Mouse (Mus musculus) forebrain, embryonic 12.5 days (tissue): Measurements from ENCODE around the gene St6galnac6. TPM values are rescaled to one million over a fixed set of nuclear protein-coding genes. Genes with fewer than 3 reads are reported as not detected.
A peak's percentile ranks its signal among the peaks of the same experiment; 100 is the strongest.

Experiments used
- ATAC-seq: fragments of 200-750 bp; cut with Nextera tagmentation; 2 replicates; pipeline ENCODE4 v1.8.0; 2017; ENCODE audit warnings: moderate TSS enrichment; ENCODE audit not compliant: low FRiP score
- H3K27ac ChIP-seq: fragments of 300-500 bp; sonication (generic); 2 replicates; pipeline ENCODE4 v1.5.1; 2016; ENCODE audit warnings: mild to moderate bottlenecking
- H3K27me3 ChIP-seq: fragments of 300-500 bp; sonication (generic); 2 replicates; pipeline ENCODE4 v1.6.1; 2016; ENCODE audit warnings: mild to moderate bottlenecking
- H3K36me3 ChIP-seq: fragments of 300-500 bp; sonication (generic); replicated peaks from 2 replicates; pipeline ENCODE4 v1.6.1; 2016; ENCODE audit warnings: mild to moderate bottlenecking
- H3K4me1 ChIP-seq: fragments of 300-500 bp; sonication (generic); 2 replicates; pipeline ENCODE4 v1.6.1; 2016
- H3K4me2 ChIP-seq: fragments of 300-500 bp; sonication (generic); 2 replicates; pipeline ENCODE4 v1.6.1; 2016; ENCODE audit warnings: mild to moderate bottlenecking, moderate library complexity
- H3K4me3 ChIP-seq: fragments of 300-500 bp; sonication (generic); replicated peaks from 2 replicates; pipeline ENCODE4 v1.5.1; 2016; ENCODE audit warnings: mild to moderate bottlenecking
- H3K9ac ChIP-seq: fragments of 300-500 bp; sonication (generic); 2 replicates; pipeline ENCODE4 v1.6.1; 2016; ENCODE audit warnings: mild to moderate bottlenecking
- H3K9me3 ChIP-seq: fragments of 300-500 bp; sonication (generic); 2 replicates; pipeline ENCODE4 v1.6.1; 2016
- WGBS: fragments of 180-500 bp; shearing (Covaris S2); methylation state at CpG from one replicate; pipeline ENCODE4 v1.1.7; 2016; 5-methylcytosine and 5-hydroxymethylcytosine counted together
- polyA plus RNA-seq: library from polyadenylated mRNA; unstranded; fragments of >200 nt; fragmentation: Nextera tagmentation; extraction: Ambion mirVana; gene quantifications from 2 replicates; pipeline ENCODE4 v1.2.1, GENCODE M21; 2016

St6galnac6 gene
- polyA plus RNA-seq, 1 experiment from 2014 or later: 11.6 TPM

GRCm38 (mm10) chr2:32653764-32654163 is 54.3 kb downstream of the St6galnac6 start:
- Histone ChIP-seq H3K4me2 (no peak overlapping the region), H3K4me1 (0 out of 2 replicates have a peak, but pooled peaks cover 5% of the 10 kb centered on the region), H3K4me3 (no peak overlapping the region), H3K36me3 (no peaks in the 10 kb centered on the region), H3K9me3 (no peaks in the 10 kb centered on the region), H3K9ac (no peak overlapping the region), H3K27me3 (no peaks in the 10 kb centered on the region), H3K27ac (no peak overlapping the region)
- ATAC-seq: no peak
- WGBS: 53% methylated on average over 7 of the region's 7 CpGs

- no peaks in the 10 kb centered on the region for H3K9me3 ChIP-seq
- H3K9ac ChIP-seq: no peak overlapping the region
- H3K27ac ChIP-seq: no peak overlapping the region
- no peak overlapping the region for H3K4me3 ChIP-seq
- H3K27me3 ChIP-seq: no peaks in the 10 kb centered on the region
- 0 out of 2 replicates have a peak, but pooled peaks cover 5% of the 10 kb centered on the region for H3K4me1 ChIP-seq
- no peak overlapping the region for H3K4me2 ChIP-seq
- WGBS: 79% methylated on average over 14 of the region's 14 CpGs
- no peak for ATAC-seq
- no peaks in the 10 kb centered on the region for H3K36me3 ChIP-seq
These were observed 55.4 kb downstream of the St6galnac6 start for GRCm38 (mm10) chr2:32654743-32655393.

- no peaks in the 10 kb centered on the region for H3K27me3 ChIP-seq
- WGBS: 90% methylated on average over 3 of the region's 3 CpGs
- H3K4me3 ChIP-seq: no peak overlapping the region
- H3K36me3 ChIP-seq: no peaks in the 10 kb centered on the region
- no peak overlapping the region for H3K4me2 ChIP-seq
- H3K4me1 ChIP-seq: 0 out of 2 replicates have a peak, but pooled peaks cover 5% of the 10 kb centered on the region
- H3K9ac ChIP-seq: no peak overlapping the region
- H3K27ac ChIP-seq: no peak overlapping the region
- ATAC-seq: no peak
- no peaks in the 10 kb centered on the region for H3K9me3 ChIP-seq
These were observed 55.9 kb downstream of the St6galnac6 start for GRCm38 (mm10) chr2:32655394-32655744.

- H3K27me3 ChIP-seq: no peaks in the 10 kb centered on the region
- H3K9me3 ChIP-seq: no peaks in the 10 kb centered on the region
- H3K27ac ChIP-seq: no peak overlapping the region
- WGBS: 73% methylated on average over 12 of the region's 12 CpGs
- H3K36me3 ChIP-seq: no peaks in the 10 kb centered on the region
- H3K4me1 ChIP-seq: 0 out of 2 replicates have a peak, but pooled peaks cover 5% of the 10 kb centered on the region
- no peak overlapping the region for H3K4me3 ChIP-seq
- no peak for ATAC-seq
- no peak overlapping the region for H3K9ac ChIP-seq
- no peak overlapping the region for H3K4me2 ChIP-seq
These were observed 56.3 kb downstream of the St6galnac6 start for GRCm38 (mm10) chr2:32655826-32656225.

GRCm38 (mm10) chr2:32658873-32659272 is 59.4 kb downstream of the St6galnac6 start:
- no peak overlapping the region for H3K4me3 ChIP-seq
- H3K36me3 ChIP-seq: no peaks in the 10 kb centered on the region
- WGBS: 90% methylated on average over 2 of the region's 2 CpGs
- H3K27ac ChIP-seq: no peak overlapping the region
- H3K27me3 ChIP-seq: no peaks in the 10 kb centered on the region
- H3K9ac ChIP-seq: no peak overlapping the region
- no peaks in the 10 kb centered on the region for H3K9me3 ChIP-seq
- 0 out of 2 replicates have a peak, but pooled peaks cover 2% of the 10 kb centered on the region for H3K4me1 ChIP-seq
- H3K4me2 ChIP-seq: no peak overlapping the region
- ATAC-seq: no peak

GRCm38 (mm10) chr2:32661509-32662107 is 62.1 kb downstream of the St6galnac6 start:
- H3K27me3 ChIP-seq: no peaks in the 10 kb centered on the region
- H3K4me3 ChIP-seq: no peak overlapping the region
- H3K27ac ChIP-seq: no peak overlapping the region
- H3K9me3 ChIP-seq: no peaks in the 10 kb centered on the region
- H3K4me2 ChIP-seq: no peak overlapping the region
- no peaks in the 10 kb centered on the region for H3K4me1 ChIP-seq
- WGBS: 62% methylated on average over 7 of the region's 7 CpGs
- no peaks in the 10 kb centered on the region for H3K36me3 ChIP-seq
- ATAC-seq: no peak
- no peak overlapping the region for H3K9ac ChIP-seq

GRCm38 (mm10) chr2:32662291-32662690 is 62.8 kb downstream of the St6galnac6 start:
- Histone ChIP-seq H3K27ac (no peak overlapping the region), H3K9ac (no peak overlapping the region), H3K27me3 (no peaks in the 10 kb centered on the region), H3K4me3 (no peak overlapping the region), H3K36me3 (no peaks in the 10 kb centered on the region), H3K4me1 (no peaks in the 10 kb centered on the region), H3K9me3 (no peaks in the 10 kb centered on the region), H3K4me2 (no peak overlapping the region)
- no peak for ATAC-seq
- WGBS: 53% methylated on average over 5 of the region's 5 CpGs

GRCm38 (mm10) chr2:32665345-32665744 is 65.8 kb downstream of the St6galnac6 start:
- Histone ChIP-seq H3K36me3 (no peaks in the 10 kb centered on the region), H3K27ac (no peak overlapping the region)

GRCm38 (mm10) chr2:32665853-32666252 is 66.3 kb downstream of the St6galnac6 start:
- ATAC-seq: no peak
- no peaks in the 10 kb centered on the region for H3K27me3 ChIP-seq
- no peaks in the 10 kb centered on the region for H3K9me3 ChIP-seq
- no peaks in the 10 kb centered on the region for H3K36me3 ChIP-seq
- WGBS: 88% methylated on average over 6 of the region's 6 CpGs
- H3K4me3 ChIP-seq: no peak overlapping the region
- peaks cover 7% of the 10 kb centered on the region; the same call in 1 of the 2 replicates for H3K4me1 ChIP-seq
- H3K9ac ChIP-seq: no peak overlapping the region
- H3K27ac ChIP-seq: no peak overlapping the region
- no peak overlapping the region for H3K4me2 ChIP-seq

More at GRCm38 (mm10) chr2:32665345-32665744, 65.8 kb downstream of the St6galnac6 start:
- Histone ChIP-seq H3K27me3 (no peaks in the 10 kb centered on the region), H3K4me1 (peaks cover 7% of the 10 kb centered on the region; the same call in 1 of the 2 replicates), H3K4me2 (no peak overlapping the region), H3K9me3 (no peaks in the 10 kb centered on the region), H3K9ac (no peak overlapping the region), H3K4me3 (no peak overlapping the region)
- WGBS: 81% methylated on average over 8 of the region's 8 CpGs
- ATAC-seq: no peak

- no peaks in the 10 kb centered on the region for H3K27me3 ChIP-seq
- 28% methylated on average over 11 of the region's 11 CpGs for WGBS
- no peak overlapping the region for H3K9ac ChIP-seq
- no peaks in the 10 kb centered on the region for H3K36me3 ChIP-seq
- peaks cover 7% of the 10 kb centered on the region; the same call in 1 of the 2 replicates for H3K4me1 ChIP-seq
- peak overlapping the region; percentile 11; the same call in 1 of the 2 replicates for H3K27ac ChIP-seq
- ATAC-seq: no peak
- no peaks in the 10 kb centered on the region for H3K9me3 ChIP-seq
- H3K4me2 ChIP-seq: no peak overlapping the region
- no peak overlapping the region for H3K4me3 ChIP-seq
These were observed 68.3 kb downstream of the St6galnac6 start for GRCm38 (mm10) chr2:32667775-32668174.

GRCm38 (mm10) chr2:32668176-32668575 is 68.7 kb downstream of the St6galnac6 start:
- no peak overlapping the region for H3K4me3 ChIP-seq
- ATAC-seq: no peak
- H3K9ac ChIP-seq: no peak overlapping the region
- H3K4me2 ChIP-seq: no peak overlapping the region
- no peaks in the 10 kb centered on the region for H3K36me3 ChIP-seq
- H3K27me3 ChIP-seq: no peaks in the 10 kb centered on the region
- peaks cover 7% of the 10 kb centered on the region; the same call in 1 of the 2 replicates for H3K4me1 ChIP-seq
- 0 out of 2 replicates have a peak overlapping the region, but pooled peaks have one; percentile 11 for H3K27ac ChIP-seq
- H3K9me3 ChIP-seq: no peaks in the 10 kb centered on the region
- 72% methylated on average over 7 of the region's 7 CpGs for WGBS

GRCm38 (mm10) chr2:32669876-32670275 is 70.4 kb downstream of the St6galnac6 start:
- Histone ChIP-seq H3K4me3 (no peak overlapping the region), H3K27ac (no peak overlapping the region), H3K9me3 (no peaks in the 10 kb centered on the region), H3K9ac (no peak overlapping the region), H3K4me2 (no peak overlapping the region), H3K27me3 (no peaks in the 10 kb centered on the region), H3K4me1 (peaks cover 7% of the 10 kb centered on the region; the same call in 1 of the 2 replicates), H3K36me3 (no peaks in the 10 kb centered on the region)
- ATAC-seq: no peak
- 79% methylated on average over 3 of the region's 3 CpGs for WGBS
